Mouse (Mus musculus) hindbrain, embryonic 13.5 days (tissue): Measurements from ENCODE around the gene Hps1. TPM values are rescaled to one million over a fixed set of nuclear protein-coding genes. Genes with fewer than 3 reads are reported as not detected.
"Not testable (repeated sequence)": the region's sequence is repeated elsewhere in the genome, so short reads cannot be mapped to it uniquely, and the experiment has no call there.

ENCODE experiments used
- ATAC-seq: fragments of 200-750 bp; cut with Nextera tagmentation; 2 replicates; pipeline ENCODE4 v1.8.0; 2017; ENCODE audit warnings: moderate TSS enrichment; ENCODE audit not compliant: low FRiP score
- H3K27ac ChIP-seq: fragments of 300-500 bp; sonication (generic); 2 replicates; pipeline ENCODE4 v1.5.1; 2015; ENCODE audit warnings: inconsistent platforms, mild to moderate bottlenecking, moderate library complexity
- H3K27me3 ChIP-seq: fragments of 300-500 bp; sonication (generic); 2 replicates; pipeline ENCODE4 v1.6.1; 2015; ENCODE audit warnings: mild to moderate bottlenecking, inconsistent platforms
- H3K36me3 ChIP-seq: fragments of 300-500 bp; sonication (generic); 2 replicates; pipeline ENCODE4 v1.6.1; 2015; ENCODE audit warnings: mild to moderate bottlenecking, inconsistent platforms
- H3K4me1 ChIP-seq: fragments of 300-500 bp; sonication (generic); replicated peaks from 2 replicates; pipeline ENCODE4 v1.6.1; 2015; ENCODE audit warnings: inconsistent platforms
- H3K4me2 ChIP-seq: fragments of 300-500 bp; sonication (generic); 2 replicates; pipeline ENCODE4 v1.6.1; 2015; ENCODE audit warnings: inconsistent platforms, mild to moderate bottlenecking, moderate library complexity
- H3K4me3 ChIP-seq: fragments of 300-500 bp; sonication (generic); 2 replicates; pipeline ENCODE4 v1.5.1; 2015; ENCODE audit warnings: mild to moderate bottlenecking, inconsistent platforms
- H3K9ac ChIP-seq: fragments of 300-500 bp; sonication (generic); 2 replicates; pipeline ENCODE4 v1.6.1; 2015; ENCODE audit warnings: mild to moderate bottlenecking, inconsistent platforms
- H3K9me3 ChIP-seq: fragments of 300-500 bp; sonication (generic); 2 replicates; pipeline ENCODE4 v1.6.1; 2016; ENCODE audit warnings: inconsistent platforms
- WGBS: fragments of 180-500 bp; shearing (Covaris S2); methylation state at CpG from one replicate; pipeline ENCODE4 v1.1.7; 2015; 5-methylcytosine and 5-hydroxymethylcytosine counted together
- polyA plus RNA-seq: library from polyadenylated mRNA; unstranded; fragments of >200 nt; fragmentation: Nextera tagmentation; extraction: Ambion mirVana; gene quantifications from 2 replicates; pipeline ENCODE4 v1.2.1, GENCODE M21; 2015

Hps1 gene
- polyA plus RNA-seq, 1 experiment from 2014 or later = 11.4 TPM

GRCm38 (mm10) chr19:42785562-42786220 is 5.9 kb upstream of the Hps1 start:
- WGBS = 32% methylated on average over 8 of the region's 8 CpGs
- Histone ChIP-seq H3K36me3 (no peaks in the 10 kb centered on the region), H3K27me3 (peaks cover 16% of the 10 kb centered on the region), H3K9ac (no peak overlapping the region), H3K4me2 (peak overlapping the region; percentile 9; the same call in 1 of the 2 replicates), H3K4me3 (no peak overlapping the region), H3K27ac (peak overlapping the region; percentile 36; the same call in 1 of the 2 replicates), H3K9me3 (no peaks in the 10 kb centered on the region), H3K4me1 (peaks cover 24% of the 10 kb centered on the region)
- no peak for ATAC-seq

GRCm38 (mm10) chr19:42785129-42785528 is 5.4 kb upstream of the Hps1 start:
- Histone ChIP-seq H3K4me2 (no peak overlapping the region), H3K9me3 (no peaks in the 10 kb centered on the region), H3K27me3 (peaks cover 15% of the 10 kb centered on the region), H3K4me3 (no peak overlapping the region), H3K27ac (peak overlapping the region; percentile 36), H3K36me3 (no peaks in the 10 kb centered on the region), H3K4me1 (peaks cover 25% of the 10 kb centered on the region), H3K9ac (no peak overlapping the region)
- ATAC-seq = no peak
- WGBS = 26% methylated on average over 2 of the region's 2 CpGs

- ATAC-seq, H3K27me3 ChIP-seq, H3K9me3 ChIP-seq, H3K36me3 ChIP-seq: not testable (repeated sequence)
- Histone ChIP-seq H3K27ac (peak overlapping the region; percentile 91), H3K4me2 (peak overlapping the region; percentile 59), H3K4me3 (peak overlapping the region; percentile 61), H3K4me1 (peaks cover 11% of the 10 kb centered on the region), H3K9ac (peak overlapping the region; percentile 74)
- WGBS = 57% methylated on average over 7 of the region's 7 CpGs
These were observed 369 bp upstream of the Hps1 start for GRCm38 (mm10) chr19:42780156-42780538.

GRCm38 (mm10) chr19:42777801-42778200 is 2.0 kb downstream of the Hps1 start:
- H3K36me3 ChIP-seq = peaks cover 3% of the 10 kb centered on the region; the same call in 1 of the 2 replicates
- H3K4me3 ChIP-seq = no peak overlapping the region
- no peak overlapping the region for H3K4me2 ChIP-seq
- no peaks in the 10 kb centered on the region for H3K27me3 ChIP-seq
- ATAC-seq = no peak
- no peaks in the 10 kb centered on the region for H3K9me3 ChIP-seq
- 86% methylated on average over 5 of the region's 5 CpGs for WGBS
- H3K27ac ChIP-seq = no peak overlapping the region
- H3K4me1 ChIP-seq = peaks cover 9% of the 10 kb centered on the region
- H3K9ac ChIP-seq = no peak overlapping the region

GRCm38 (mm10) chr19:42776813-42777212 is 3.0 kb downstream of the Hps1 start:
- Histone ChIP-seq H3K27me3 (no peaks in the 10 kb centered on the region), H3K27ac (no peak overlapping the region), H3K4me2 (no peak overlapping the region), H3K9ac (no peak overlapping the region), H3K9me3 (no peaks in the 10 kb centered on the region), H3K4me1 (peaks cover 9% of the 10 kb centered on the region), H3K4me3 (no peak overlapping the region), H3K36me3 (peaks cover 3% of the 10 kb centered on the region; the same call in 1 of the 2 replicates)
- ATAC-seq = no peak
- 95% methylated on average over 1 of the region's 1 CpGs for WGBS

- no peak for ATAC-seq
These were observed 9.5 kb downstream of the Hps1 start for GRCm38 (mm10) chr19:42770141-42770872.

GRCm38 (mm10) chr19:42769648-42770047 is 10.1 kb downstream of the Hps1 start:
- ATAC-seq = no peak
- 91% methylated on average over 10 of the region's 10 CpGs for WGBS
- Histone ChIP-seq H3K4me2 (no peak overlapping the region), H3K9ac (no peak overlapping the region), H3K27ac (no peak overlapping the region), H3K4me1 (peaks cover 5% of the 10 kb centered on the region; the same call in 1 of the 2 replicates), H3K4me3 (no peak overlapping the region), H3K27me3 (0 out of 2 replicates have a peak, but pooled peaks cover 6% of the 10 kb centered on the region), H3K9me3 (no peaks in the 10 kb centered on the region), H3K36me3 (peaks cover 22% of the 10 kb centered on the region)

More at GRCm38 (mm10) chr19:42770141-42770872, 9.5 kb downstream of the Hps1 start:
- Histone ChIP-seq H3K27ac (no peak overlapping the region), H3K4me3 (no peak overlapping the region), H3K36me3 (peaks cover 24% of the 10 kb centered on the region), H3K9me3 (no peaks in the 10 kb centered on the region), H3K9ac (no peak overlapping the region), H3K4me1 (peaks cover 5% of the 10 kb centered on the region; the same call in 1 of the 2 replicates), H3K27me3 (0 out of 2 replicates have a peak, but pooled peaks cover 6% of the 10 kb centered on the region), H3K4me2 (no peak overlapping the region)
- 82% methylated on average over 23 of the region's 23 CpGs for WGBS

GRCm38 (mm10) chr19:42767361-42767760 is 12.4 kb downstream of the Hps1 start:
- WGBS = 42% methylated on average over 8 of the region's 8 CpGs
- peaks cover 22% of the 10 kb centered on the region for H3K36me3 ChIP-seq
- H3K4me2 ChIP-seq = no peak overlapping the region
- no peak for ATAC-seq
- H3K9ac ChIP-seq = no peak overlapping the region
- peaks cover 5% of the 10 kb centered on the region; the same call in 1 of the 2 replicates for H3K4me1 ChIP-seq
- no peaks in the 10 kb centered on the region for H3K9me3 ChIP-seq
- H3K4me3 ChIP-seq = no peak overlapping the region
- 0 out of 2 replicates have a peak, but pooled peaks cover 6% of the 10 kb centered on the region for H3K27me3 ChIP-seq
- no peak overlapping the region for H3K27ac ChIP-seq

- Histone ChIP-seq H3K4me2 (no peak overlapping the region), H3K36me3 (peaks cover 22% of the 10 kb centered on the region), H3K27ac (no peak overlapping the region), H3K9ac (no peak overlapping the region), H3K4me1 (peaks cover 5% of the 10 kb centered on the region; the same call in 1 of the 2 replicates), H3K4me3 (no peak overlapping the region), H3K27me3 (0 out of 2 replicates have a peak, but pooled peaks cover 6% of the 10 kb centered on the region), H3K9me3 (no peaks in the 10 kb centered on the region)
- WGBS = 79% methylated on average over 10 of the region's 10 CpGs
- ATAC-seq = peak; percentile 16; the same call in 1 of the 2 replicates
These were observed 15.4 kb downstream of the Hps1 start for GRCm38 (mm10) chr19:42764398-42764797.

- no peak overlapping the region for H3K27ac ChIP-seq
- H3K4me3 ChIP-seq = no peak overlapping the region
- ATAC-seq = no peak
- H3K27me3 ChIP-seq = no peaks in the 10 kb centered on the region; the same call in 1 of the 2 replicates
- peaks cover 24% of the 10 kb centered on the region for H3K4me1 ChIP-seq
- no peaks in the 10 kb centered on the region for H3K9me3 ChIP-seq
- H3K9ac ChIP-seq = no peak overlapping the region
- peaks cover 11% of the 10 kb centered on the region for H3K36me3 ChIP-seq
- 89% methylated on average over 6 of the region's 6 CpGs for WGBS
- H3K4me2 ChIP-seq = no peak overlapping the region
These were observed 23.1 kb downstream of the Hps1 start for GRCm38 (mm10) chr19:42756671-42757070.

- H3K27me3 ChIP-seq = no peaks in the 10 kb centered on the region; the same call in 1 of the 2 replicates
- no peak for ATAC-seq
- WGBS = 68% methylated on average over 15 of the region's 15 CpGs
These were observed 24.5 kb downstream of the Hps1 start for GRCm38 (mm10) chr19:42755148-42755870.

More at GRCm38 (mm10) chr19:42755148-42755870, 24.5 kb downstream of the Hps1 start:
- no peak overlapping the region for H3K27ac ChIP-seq
- H3K4me1 ChIP-seq = peaks cover 26% of the 10 kb centered on the region
- H3K36me3 ChIP-seq = peaks cover 11% of the 10 kb centered on the region; the same call in 1 of the 2 replicates
- H3K9me3 ChIP-seq = no peaks in the 10 kb centered on the region
- no peak overlapping the region for H3K9ac ChIP-seq
- no peak overlapping the region for H3K4me3 ChIP-seq
- no peak overlapping the region for H3K4me2 ChIP-seq
